Mouse (Mus musculus) granulocyte monocyte progenitor cell, adult 5-6 weeks (primary cell): ENCODE results near the gene Klhdc8a. TPM values are rescaled to one million over a fixed set of nuclear protein-coding genes. Genes with fewer than 3 reads are reported as not detected.

ENCODE experiments used
- ATAC-seq: replicated peaks from 2 replicates; pipeline ENCODE4 v1.8.0; 2016; ENCODE audit warnings: mild to moderate bottlenecking, moderate TSS enrichment, inconsistent platforms; ENCODE audit not compliant: poor library complexity, severe bottlenecking
- total RNA-seq, 2 experiments: library from RNA; stranded (forward) in 1 of 2; stranded (reverse) in 1 of 2; fragments of 200-712, 200-1000 nt in 1 of 2; fragments of >200 nt in 1 of 2; fragmentation: Nextera tagmentation in 1 of 2; gene quantifications; 2 replicates each; pipeline ENCODE4 v1.2.3; 2014 to 2017

Gene Klhdc8a
- total RNA-seq, 2 experiments from 2014 or later: not detected

GRCm38 (mm10) chr1:132315889-132316624 lies 17.6 kb downstream of the Klhdc8a start, which contains the start of gene Nuak2:
Nuak2 (plus strand) TSS chr1:132316126.
- ATAC-seq: peak; percentile 47

DNA sequence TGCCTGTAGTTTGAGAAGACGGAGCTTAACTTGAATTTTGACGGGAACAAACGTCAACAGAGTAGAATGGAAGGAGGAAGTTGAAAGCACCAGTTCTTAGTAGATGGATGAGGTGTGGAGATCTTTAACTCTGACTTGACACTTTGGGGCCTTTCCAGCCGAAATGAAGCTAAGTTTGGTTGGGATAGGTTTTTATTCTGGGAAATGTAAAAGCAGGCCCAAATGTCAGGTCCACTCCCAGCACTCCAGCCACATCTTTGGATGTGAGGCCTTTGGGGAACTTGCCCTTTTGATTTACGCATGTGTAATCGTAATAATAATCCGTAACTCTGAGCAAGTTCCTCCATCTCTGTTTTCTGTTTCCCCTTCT lies 18.2 kb downstream of the Klhdc8a start:
- no peak for ATAC-seq

DNA sequence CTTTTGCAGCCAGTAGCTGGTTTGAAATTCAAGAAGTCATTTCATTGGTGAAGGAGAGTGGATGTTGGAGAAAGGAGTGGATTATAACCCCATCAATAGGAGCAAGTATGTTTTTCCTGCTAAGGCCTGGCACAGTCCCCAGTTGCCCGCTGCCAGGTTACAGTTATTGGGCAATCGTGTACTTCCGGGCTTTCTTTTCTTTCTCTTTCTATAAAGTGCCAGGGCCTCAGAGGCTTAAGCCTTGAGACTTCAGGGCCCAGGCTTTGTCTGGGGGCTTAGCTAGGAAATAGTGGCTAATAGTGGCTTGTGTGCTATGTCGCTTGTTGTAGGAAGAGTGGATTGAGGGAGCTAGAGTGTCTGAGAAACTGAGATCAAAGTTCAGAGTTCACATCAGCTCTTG lies 19.0 kb downstream of the Klhdc8a start:
- ATAC-seq: peak; percentile 14

- ATAC-seq: peak; percentile 72
Measured at GRCm38 (mm10) chr1:132317894-132318863, 19.8 kb downstream of the Klhdc8a start.

DNA sequence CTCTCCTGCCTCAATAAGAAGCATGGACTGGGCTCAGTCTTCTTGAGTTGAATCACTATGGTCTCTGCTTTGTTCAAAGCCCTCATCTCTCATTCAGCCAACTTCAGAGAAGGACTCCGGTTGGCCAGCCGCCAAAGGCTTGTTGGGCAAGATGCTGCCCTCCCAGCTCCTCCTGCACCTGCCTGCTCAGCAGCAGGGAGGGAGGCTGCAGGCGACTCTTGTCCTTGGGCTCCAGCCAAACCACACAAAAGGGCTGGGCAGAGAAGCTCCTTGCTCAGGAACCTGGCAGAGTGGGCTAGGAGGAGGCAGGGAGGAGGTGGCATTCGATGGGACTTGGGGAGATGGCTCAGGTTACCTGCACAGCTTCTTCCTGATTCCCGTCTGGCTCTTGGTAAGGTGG lies 20.8 kb downstream of the Klhdc8a start:
- ATAC-seq: peak; percentile 47

DNA sequence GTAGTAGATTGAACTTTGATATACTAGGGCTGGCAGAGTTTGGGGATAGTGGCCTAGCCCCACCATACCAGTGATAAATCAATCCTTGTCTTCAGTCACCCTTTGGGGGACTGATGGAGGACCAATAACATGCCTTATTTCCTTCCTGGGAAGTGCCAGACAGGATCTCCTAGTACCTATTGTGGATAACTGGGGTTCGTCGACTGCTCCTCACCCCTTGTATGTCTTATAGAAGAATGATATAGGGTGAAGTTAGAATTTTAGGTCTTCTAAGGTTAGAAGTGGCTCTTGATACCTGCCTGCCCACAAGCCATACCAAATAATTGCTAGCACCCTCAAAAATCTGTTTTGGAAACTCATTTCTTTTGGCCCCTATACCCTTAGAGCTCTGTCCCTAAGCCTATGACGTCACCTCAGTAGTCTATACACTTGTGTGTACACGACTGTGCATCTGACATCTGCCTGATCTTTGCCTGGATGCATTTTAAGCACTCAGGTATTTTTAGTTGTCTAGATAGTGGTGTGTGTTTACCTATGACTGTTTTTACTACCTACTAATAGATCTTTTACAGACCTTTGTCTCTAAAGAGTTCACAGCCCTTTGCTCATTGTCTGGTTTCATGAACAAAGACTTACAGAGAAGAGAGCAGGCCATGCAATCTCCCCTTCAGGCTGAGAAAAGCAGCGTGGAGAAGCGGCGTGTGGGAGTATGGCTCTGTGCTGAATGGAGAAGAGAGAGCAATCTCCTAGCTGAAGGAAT lies 23.6 kb downstream of the Klhdc8a start:
- ATAC-seq: no peak

DNA sequence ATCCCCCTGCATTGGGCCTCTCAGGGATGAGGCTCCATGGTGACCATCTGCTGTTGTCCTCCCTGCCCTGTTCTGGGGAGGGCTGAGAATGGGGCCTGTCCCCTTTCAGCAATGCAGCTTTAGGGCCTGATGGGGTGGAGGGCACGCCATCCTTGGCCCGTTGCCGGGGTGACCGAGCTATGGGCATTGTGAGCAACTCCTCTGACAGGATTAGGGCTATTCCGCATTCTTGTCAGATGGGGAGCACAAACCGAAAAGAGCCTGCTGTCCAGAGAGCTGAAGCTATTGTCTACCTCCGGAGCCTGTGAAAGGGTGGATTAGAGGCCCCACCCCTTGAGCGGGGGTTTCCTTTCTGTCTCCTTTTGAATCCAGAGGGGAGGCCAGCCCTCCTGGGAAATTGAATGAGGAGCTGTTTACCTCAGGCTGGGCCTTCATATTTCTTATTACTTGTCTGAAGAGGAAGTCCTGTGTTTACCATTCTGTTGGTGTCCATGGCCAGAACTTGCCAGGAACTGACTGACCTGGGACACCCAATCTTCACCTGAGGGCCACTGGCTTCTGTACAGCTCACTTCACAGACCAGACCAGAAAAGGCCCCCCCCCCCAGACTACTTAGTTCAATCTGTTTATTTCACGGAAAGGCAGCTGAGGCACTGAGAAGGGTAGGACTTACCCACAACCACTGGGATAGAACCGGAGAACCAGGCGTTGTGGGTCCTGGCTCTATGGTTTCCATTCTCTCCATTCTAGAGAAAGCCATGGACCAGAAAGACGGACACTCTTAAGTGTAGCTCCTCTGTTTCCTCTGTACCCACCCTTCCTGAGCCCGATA lies 24.5 kb downstream of the Klhdc8a start:
- ATAC-seq: no peak

GRCm38 (mm10) chr1:132326777-132327176 lies 28.4 kb downstream of the Klhdc8a start:
- ATAC-seq: no peak

GRCm38 (mm10) chr1:132327477-132327876 lies 29.1 kb downstream of the Klhdc8a start:
- ATAC-seq: no peak

GRCm38 (mm10) chr1:132328565-132328964 lies 30.1 kb downstream of the Klhdc8a start:
- ATAC-seq: no peak

DNA sequence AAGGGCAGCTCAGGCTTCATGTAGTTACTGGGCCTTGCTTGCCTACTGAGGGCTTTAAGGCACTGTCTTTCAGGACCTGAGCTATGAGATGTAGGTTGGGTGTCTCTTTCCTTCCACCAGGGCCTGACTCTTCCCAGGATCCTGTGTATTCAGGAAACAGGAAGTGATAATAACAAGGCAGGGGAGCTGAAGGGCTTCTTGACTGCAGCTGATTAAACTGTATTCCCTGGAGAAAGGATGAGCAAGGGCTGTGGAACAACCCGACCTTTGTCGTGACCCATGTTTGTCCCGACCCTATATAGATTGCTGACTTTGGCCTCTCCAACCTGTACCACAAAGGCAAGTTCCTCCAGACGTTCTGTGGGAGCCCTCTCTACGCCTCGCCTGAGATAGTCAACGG lies 31.2 kb downstream of the Klhdc8a start:
- no peak for ATAC-seq

- no peak for ATAC-seq
Measured at GRCm38 (mm10) chr1:132330397-132330796, 32.0 kb downstream of the Klhdc8a start.

DNA sequence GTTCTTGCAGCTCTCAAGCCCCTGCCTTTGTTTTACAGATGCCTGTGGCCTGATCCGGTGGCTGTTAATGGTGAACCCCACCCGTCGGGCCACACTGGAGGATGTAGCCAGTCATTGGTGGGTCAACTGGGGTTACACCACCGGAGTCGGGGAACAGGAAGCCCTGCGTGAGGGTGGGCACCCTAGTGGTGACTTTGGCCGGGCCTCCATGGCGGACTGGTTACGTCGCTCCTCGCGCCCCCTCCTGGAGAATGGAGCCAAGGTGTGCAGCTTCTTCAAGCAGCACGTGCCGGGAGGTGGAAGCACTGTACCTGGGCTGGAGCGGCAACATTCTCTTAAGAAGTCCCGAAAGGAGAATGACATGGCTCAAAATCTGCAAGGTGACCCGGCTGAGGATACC lies 32.9 kb downstream of the Klhdc8a start:
- ATAC-seq: peak; percentile 60

GRCm38 (mm10) chr1:132333201-132333600 lies 34.8 kb downstream of the Klhdc8a start:
- no peak for ATAC-seq

DNA sequence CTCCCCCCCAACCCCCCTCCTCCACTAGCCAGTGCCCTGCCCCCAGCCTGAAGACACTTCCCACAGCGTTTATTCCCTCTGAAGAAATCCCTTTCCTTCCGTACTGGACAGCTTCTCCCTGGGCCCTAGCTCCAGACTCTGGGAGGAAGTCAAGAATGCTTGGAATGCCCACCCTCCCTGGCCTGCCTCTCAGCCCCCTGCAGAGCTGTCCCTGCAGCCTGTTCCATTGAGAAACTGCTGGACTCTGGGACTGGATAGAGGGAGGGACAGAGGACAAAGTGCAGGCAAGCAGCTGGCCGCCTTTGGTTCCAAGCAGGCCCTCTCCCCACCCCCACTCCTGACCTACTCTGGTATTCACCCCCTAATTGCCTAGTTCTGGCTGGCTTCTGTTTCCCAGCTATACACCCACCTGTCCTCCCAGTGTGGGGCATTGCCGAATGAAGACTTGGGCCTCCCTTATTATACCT lies 35.3 kb downstream of the Klhdc8a start:
- ATAC-seq: no peak

GRCm38 (mm10) chr1:132334178-132334801 lies 35.9 kb downstream of the Klhdc8a start:
- ATAC-seq: no peak

- no peak for ATAC-seq
Measured at GRCm38 (mm10) chr1:132335378-132335965, 37.0 kb downstream of the Klhdc8a start.

DNA sequence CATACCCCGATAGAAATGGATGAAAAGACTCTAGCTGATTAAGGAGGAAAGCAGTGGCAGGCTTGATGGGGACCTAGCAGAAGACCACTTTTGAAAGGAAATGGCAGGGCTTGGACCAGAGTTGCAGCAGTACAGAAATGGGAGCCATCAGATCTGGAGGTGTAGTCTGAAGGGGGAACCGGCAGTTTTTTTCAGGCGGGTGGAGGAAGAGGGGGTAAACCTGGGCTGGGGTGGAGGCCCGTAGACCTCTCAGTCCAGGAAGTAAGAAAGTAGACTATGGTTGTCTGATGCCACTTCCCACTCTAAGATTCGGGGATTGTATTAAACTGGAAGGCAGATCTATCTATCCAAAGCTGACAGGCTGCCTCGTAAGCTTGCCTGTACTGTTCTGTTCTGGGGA lies 38.5 kb downstream of the Klhdc8a start:
- ATAC-seq: no peak
